Mouse (Mus musculus): ENCODE data around the gene Lsp1. TPM values are rescaled to one million over a fixed set of nuclear protein-coding genes. Genes with fewer than 3 reads are reported as not detected.

Gene Lsp1
- polyA plus RNA-seq (2014; fragmentation: Nextera tagmentation; extraction: Ambion mirVana) = 11.1 and 13.1 TPM in 2 replicates

DNA sequence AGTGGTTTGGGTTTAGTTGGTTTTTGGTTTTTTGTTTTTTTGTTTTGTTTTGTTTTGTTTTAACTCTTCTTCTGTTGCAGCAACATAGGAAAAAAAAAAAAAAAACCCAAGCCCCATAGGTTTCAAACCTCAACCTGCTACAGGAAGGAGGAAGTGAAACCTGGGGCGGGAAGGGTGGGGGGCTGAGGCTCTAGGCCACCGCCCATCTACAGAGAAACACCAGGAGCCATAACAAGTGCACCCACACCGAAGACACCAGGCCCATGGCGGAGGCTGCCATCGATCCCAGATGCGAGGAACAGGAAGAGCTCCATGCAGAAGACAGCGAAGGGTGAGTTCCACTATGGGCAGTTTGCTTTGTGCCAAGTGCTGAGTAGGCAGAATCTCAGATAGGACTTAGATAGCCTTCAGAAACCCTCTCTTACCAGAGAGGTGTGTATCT is at the start of gene Lsp1:
TSS of gene Lsp1 (plus strand) at position 174 of the 442 bp plus-strand sequence.
- H3K36me3 ChIP-seq (ENCODE audit: control insufficient read depth, insufficient read depth, low read length) = no peaks in the 10 kb centered on the region
- no peak within 1 kb of the TSS for H3K9ac ChIP-seq (ENCODE audit: low read length)
- no peak within 1 kb of the TSS for H3K4me2 ChIP-seq
- H3K27me3 ChIP-seq (ENCODE audit: control insufficient read depth, insufficient read depth, low read length) = no peaks in the 10 kb centered on the region
- WGBS = 93% methylated on average over 7 of the region's 7 CpGs
- no peak for ATAC-seq (ENCODE audit: low FRiP score)
- DNase-seq (ENCODE audit: low spot score, missing footprints) = no peak
- H3K4me1 ChIP-seq (ENCODE audit: control insufficient read depth, insufficient read depth, low read length) = peaks cover 7% of the 10 kb centered on the region; the same call in 1 of the 2 replicates
- H3K9me3 ChIP-seq (ENCODE audit: control insufficient read depth, low read length) = no peaks in the 10 kb centered on the region
- H3K27ac ChIP-seq (ENCODE audit: low read depth, low read length) = no peak within 1 kb of the TSS
- H3K4me3 ChIP-seq (ENCODE audit: low read depth, low read length) = no peak within 1 kb of the TSS

DNA sequence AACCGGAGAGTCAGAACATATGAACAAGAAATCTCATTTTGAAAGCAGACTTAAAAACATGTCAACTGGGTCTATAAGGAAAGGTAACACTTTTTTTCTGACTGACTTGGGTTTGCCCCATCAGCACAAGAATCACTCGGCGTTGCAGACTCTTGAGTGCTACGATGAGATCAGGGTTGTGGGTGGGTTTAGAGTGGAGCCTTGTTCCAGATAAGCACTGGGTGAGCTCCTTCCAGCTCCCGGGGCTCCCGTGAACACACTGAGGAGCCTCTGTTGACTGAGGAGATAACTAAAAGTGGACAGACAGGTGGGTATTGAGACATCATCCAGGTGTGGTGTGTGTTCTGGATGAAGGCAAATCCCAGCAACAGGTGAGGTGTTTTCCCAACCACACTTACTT is 47.3 kb upstream of the Lsp1 start:
- DNase-seq (ENCODE audit: low spot score, missing footprints) (no peak), ATAC-seq (ENCODE audit: low FRiP score) (no peak)
- Histone ChIP-seq H3K4me1 (ENCODE audit: control insufficient read depth, insufficient read depth, low read length) (no peaks in the 10 kb centered on the region), H3K4me2 (no peak overlapping the region), H3K27ac (ENCODE audit: low read depth, low read length) (no peak overlapping the region), H3K4me3 (ENCODE audit: low read depth, low read length) (no peak overlapping the region), H3K27me3 (ENCODE audit: control insufficient read depth, insufficient read depth, low read length) (no peaks in the 10 kb centered on the region), H3K9me3 (ENCODE audit: control insufficient read depth, low read length) (no peaks in the 10 kb centered on the region; the same call in 1 of the 2 replicates), H3K36me3 (ENCODE audit: control insufficient read depth, insufficient read depth, low read length) (no peaks in the 10 kb centered on the region), H3K9ac (ENCODE audit: low read length) (no peak overlapping the region)
- 96% methylated on average over 6 of the region's 6 CpGs for WGBS

DNA sequence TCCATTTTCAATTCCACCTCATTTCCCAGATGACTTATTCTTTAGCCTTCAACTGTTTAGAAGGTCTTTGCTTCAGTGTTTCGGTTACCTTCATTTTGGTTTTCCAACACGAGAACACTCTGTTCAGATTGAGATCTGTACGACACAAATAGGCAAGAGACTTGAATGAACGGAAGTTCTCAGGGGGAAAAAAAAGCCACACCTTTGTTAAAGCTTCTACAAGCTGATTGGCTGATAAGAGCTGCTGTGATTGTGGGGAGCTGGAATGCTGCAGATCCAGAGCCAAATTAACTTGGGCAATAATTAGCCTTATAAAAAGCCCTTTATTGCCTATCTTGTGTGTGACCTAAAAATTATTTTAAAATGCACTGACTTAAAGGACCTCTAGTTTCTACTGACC is 45.3 kb upstream of the Lsp1 start:
- no peak for ATAC-seq (ENCODE audit: low FRiP score)
- no peak overlapping the region for H3K4me2 ChIP-seq
- no peak overlapping the region for H3K4me3 ChIP-seq (ENCODE audit: low read depth, low read length)
- no peak overlapping the region for H3K27ac ChIP-seq (ENCODE audit: low read depth, low read length)
- no peaks in the 10 kb centered on the region for H3K36me3 ChIP-seq (ENCODE audit: control insufficient read depth, insufficient read depth, low read length)
- H3K9ac ChIP-seq (ENCODE audit: low read length) = no peak overlapping the region
- H3K4me1 ChIP-seq (ENCODE audit: control insufficient read depth, insufficient read depth, low read length) = no peaks in the 10 kb centered on the region
- DNase-seq (ENCODE audit: low spot score, missing footprints) = no peak
- H3K9me3 ChIP-seq (ENCODE audit: control insufficient read depth, low read length) = no peaks in the 10 kb centered on the region; the same call in 1 of the 2 replicates
- WGBS = 78% methylated on average over 4 of the region's 4 CpGs
- no peaks in the 10 kb centered on the region for H3K27me3 ChIP-seq (ENCODE audit: control insufficient read depth, insufficient read depth, low read length)

GRCm38 (mm10) chr7:142416225-142416624 is 44.4 kb upstream of the Lsp1 start:
- H3K27ac ChIP-seq (ENCODE audit: low read depth, low read length) = no peak overlapping the region
- DNase-seq (ENCODE audit: low spot score, missing footprints) = no peak
- no peaks in the 10 kb centered on the region; the same call in 1 of the 2 replicates for H3K9me3 ChIP-seq (ENCODE audit: control insufficient read depth, low read length)
- H3K9ac ChIP-seq (ENCODE audit: low read length) = no peak overlapping the region
- H3K4me3 ChIP-seq (ENCODE audit: low read depth, low read length) = no peak overlapping the region
- WGBS = 72% methylated on average over 3 of the region's 3 CpGs
- ATAC-seq (ENCODE audit: low FRiP score) = no peak
- no peaks in the 10 kb centered on the region for H3K36me3 ChIP-seq (ENCODE audit: control insufficient read depth, insufficient read depth, low read length)
- no peaks in the 10 kb centered on the region for H3K4me1 ChIP-seq (ENCODE audit: control insufficient read depth, insufficient read depth, low read length)
- H3K4me2 ChIP-seq = no peak overlapping the region
- no peaks in the 10 kb centered on the region for H3K27me3 ChIP-seq (ENCODE audit: control insufficient read depth, insufficient read depth, low read length)

GRCm38 (mm10) chr7:142418027-142418426 is 42.6 kb upstream of the Lsp1 start:
- WGBS = 92% methylated on average over 2 of the region's 2 CpGs
- no peaks in the 10 kb centered on the region for H3K36me3 ChIP-seq (ENCODE audit: control insufficient read depth, insufficient read depth, low read length)
- no peak overlapping the region for H3K9ac ChIP-seq (ENCODE audit: low read length)
- no peaks in the 10 kb centered on the region for H3K4me1 ChIP-seq (ENCODE audit: control insufficient read depth, insufficient read depth, low read length)
- no peak overlapping the region for H3K4me3 ChIP-seq (ENCODE audit: low read depth, low read length)
- no peaks in the 10 kb centered on the region; the same call in 1 of the 2 replicates for H3K9me3 ChIP-seq (ENCODE audit: control insufficient read depth, low read length)
- no peak overlapping the region for H3K27ac ChIP-seq (ENCODE audit: low read depth, low read length)
- DNase-seq (ENCODE audit: low spot score, missing footprints) (no peak), ATAC-seq (ENCODE audit: low FRiP score) (no peak)
- H3K27me3 ChIP-seq (ENCODE audit: control insufficient read depth, insufficient read depth, low read length) = no peaks in the 10 kb centered on the region
- no peak overlapping the region for H3K4me2 ChIP-seq

DNA sequence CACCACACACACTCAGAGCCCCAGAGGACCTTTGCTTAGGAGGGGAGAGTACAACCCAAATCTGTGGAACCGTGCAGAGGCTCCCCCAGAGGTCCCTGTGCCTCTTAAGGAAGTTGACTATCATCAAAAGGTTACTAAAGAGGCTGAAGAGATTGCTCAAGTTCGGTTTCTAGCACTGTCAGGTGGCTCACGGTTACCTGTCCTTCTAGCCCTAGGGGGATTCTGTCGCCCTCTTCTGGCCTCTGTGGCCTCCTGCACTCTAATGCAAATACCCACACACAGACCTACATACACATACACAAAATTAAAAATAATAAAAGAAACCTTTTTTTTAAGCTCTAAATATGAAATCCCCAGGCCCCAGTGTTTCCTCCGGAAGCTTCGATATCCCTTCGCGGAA is 41.9 kb upstream of the Lsp1 start:
- Histone ChIP-seq H3K9me3 (ENCODE audit: control insufficient read depth, low read length) (no peaks in the 10 kb centered on the region; the same call in 1 of the 2 replicates), H3K27ac (ENCODE audit: low read depth, low read length) (no peak overlapping the region), H3K36me3 (ENCODE audit: control insufficient read depth, insufficient read depth, low read length) (no peaks in the 10 kb centered on the region), H3K4me3 (ENCODE audit: low read depth, low read length) (no peak overlapping the region), H3K9ac (ENCODE audit: low read length) (no peak overlapping the region), H3K4me2 (no peak overlapping the region), H3K27me3 (ENCODE audit: control insufficient read depth, insufficient read depth, low read length) (no peaks in the 10 kb centered on the region), H3K4me1 (ENCODE audit: control insufficient read depth, insufficient read depth, low read length) (no peaks in the 10 kb centered on the region)
- DNase-seq (ENCODE audit: low spot score, missing footprints) (no peak), ATAC-seq (ENCODE audit: low FRiP score) (no peak)
- 89% methylated on average over 8 of the region's 8 CpGs for WGBS

- Histone ChIP-seq H3K9me3 (ENCODE audit: control insufficient read depth, low read length) (no peaks in the 10 kb centered on the region; the same call in 1 of the 2 replicates), H3K4me3 (ENCODE audit: low read depth, low read length) (no peak overlapping the region), H3K4me2 (no peak overlapping the region), H3K4me1 (ENCODE audit: control insufficient read depth, insufficient read depth, low read length) (no peaks in the 10 kb centered on the region), H3K9ac (ENCODE audit: low read length) (no peak overlapping the region), H3K27ac (ENCODE audit: low read depth, low read length) (no peak overlapping the region), H3K36me3 (ENCODE audit: control insufficient read depth, insufficient read depth, low read length) (no peaks in the 10 kb centered on the region), H3K27me3 (ENCODE audit: control insufficient read depth, insufficient read depth, low read length) (no peaks in the 10 kb centered on the region)
- WGBS = 91% methylated on average over 5 of the region's 5 CpGs
- no peak for ATAC-seq (ENCODE audit: low FRiP score)
- DNase-seq (ENCODE audit: low spot score, missing footprints) = no peak
These were observed 40.7 kb upstream of the Lsp1 start for GRCm38 (mm10) chr7:142419887-142420286.

DNA sequence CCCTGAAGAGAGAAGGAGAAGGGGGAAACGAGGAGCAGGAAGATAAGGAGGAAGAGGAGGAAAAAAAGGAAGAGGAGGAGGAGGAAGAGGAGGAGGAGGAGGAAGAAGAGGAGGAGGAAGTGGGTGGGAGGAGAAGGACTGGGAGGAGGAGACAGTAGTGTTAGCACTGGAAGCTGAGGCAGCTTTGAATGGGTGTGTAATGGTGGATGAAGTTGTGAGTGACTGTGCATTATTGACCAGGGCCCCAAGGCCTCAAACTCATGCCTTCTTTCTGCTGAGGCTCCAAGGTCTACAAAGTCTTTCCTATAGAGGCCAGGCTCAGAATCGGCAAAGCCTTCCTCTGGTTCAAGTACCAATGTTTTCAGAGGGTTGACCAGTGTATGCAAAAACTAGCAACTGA is 38.8 kb upstream of the Lsp1 start:
- no peak overlapping the region for H3K27ac ChIP-seq (ENCODE audit: low read depth, low read length)
- DNase-seq (ENCODE audit: low spot score, missing footprints) (no peak), ATAC-seq (ENCODE audit: low FRiP score) (no peak)
- no peaks in the 10 kb centered on the region for H3K4me1 ChIP-seq (ENCODE audit: control insufficient read depth, insufficient read depth, low read length)
- H3K4me3 ChIP-seq (ENCODE audit: low read depth, low read length) = no peak overlapping the region
- WGBS = 76% methylated on average over 2 of the region's 2 CpGs
- H3K4me2 ChIP-seq = no peak overlapping the region
- H3K9me3 ChIP-seq (ENCODE audit: control insufficient read depth, low read length) = no peaks in the 10 kb centered on the region; the same call in 1 of the 2 replicates
- H3K27me3 ChIP-seq (ENCODE audit: control insufficient read depth, insufficient read depth, low read length) = no peaks in the 10 kb centered on the region
- H3K9ac ChIP-seq (ENCODE audit: low read length) = no peak overlapping the region
- no peaks in the 10 kb centered on the region for H3K36me3 ChIP-seq (ENCODE audit: control insufficient read depth, insufficient read depth, low read length)

DNA sequence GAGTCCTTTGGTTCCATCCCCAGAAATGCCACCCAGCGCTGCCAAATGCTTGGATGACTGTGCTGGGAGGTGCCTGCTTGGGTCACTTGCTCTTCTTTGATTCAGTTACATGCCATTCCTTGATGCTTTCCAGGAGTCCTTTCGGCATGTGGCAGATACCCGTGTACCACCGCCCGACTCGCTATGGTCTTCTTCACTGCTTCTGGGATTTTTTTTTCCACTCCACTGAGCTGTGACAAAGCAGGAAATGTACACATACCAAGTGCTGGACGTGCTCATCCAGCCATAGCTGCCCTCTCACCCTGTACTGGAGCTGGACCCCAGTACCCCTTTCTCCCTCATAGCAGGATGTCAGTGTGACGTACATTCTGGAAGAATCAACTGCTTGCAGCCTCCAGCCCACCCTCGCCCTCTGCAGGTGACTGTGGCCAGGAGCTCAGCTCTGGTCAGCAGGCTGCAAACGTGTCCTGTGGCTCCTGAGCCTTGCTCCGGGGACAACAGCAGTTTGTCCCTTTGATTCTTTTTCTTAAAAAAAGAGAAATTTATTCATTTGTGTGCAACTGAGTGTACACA is 34.9 kb upstream of the Lsp1 start:
- DNase-seq (ENCODE audit: low spot score, missing footprints) (no peak), ATAC-seq (ENCODE audit: low FRiP score) (no peak)
- Histone ChIP-seq H3K4me2 (no peak overlapping the region), H3K27ac (ENCODE audit: low read depth, low read length) (no peak overlapping the region), H3K36me3 (ENCODE audit: control insufficient read depth, insufficient read depth, low read length) (no peaks in the 10 kb centered on the region), H3K4me1 (ENCODE audit: control insufficient read depth, insufficient read depth, low read length) (no peaks in the 10 kb centered on the region), H3K27me3 (ENCODE audit: control insufficient read depth, insufficient read depth, low read length) (no peaks in the 10 kb centered on the region; the same call in 1 of the 2 replicates), H3K9me3 (ENCODE audit: control insufficient read depth, low read length) (no peaks in the 10 kb centered on the region), H3K9ac (ENCODE audit: low read length) (no peak overlapping the region), H3K4me3 (ENCODE audit: low read depth, low read length) (no peak overlapping the region)
- 57% methylated on average over 11 of the region's 11 CpGs for WGBS

All from midbrain, embryonic 11.5 days (tissue).